Comparison of ENCODE assay signal across 8 mouse cellular contexts in genomic region chr5:21735584-21735983, GRCm38 (mm10). TPM values are rescaled to one million over a fixed set of nuclear protein-coding genes. Genes with fewer than 3 reads are reported as not detected.
A peak's percentile ranks its signal among the peaks of the same experiment; 100 is the strongest.
DNase-seq lines count a peak whose midpoint lies in the region; ATAC-seq lines count a peak whose summit lies in the region.

No protein-coding gene starts in this region.

- H3K4me2 ChIP-seq in kidney, embryonic 16.5 days (replicated peaks; ENCODE audit: low read depth, low read length) = peak overlapping the region; percentile 33
- peak overlapping the region; percentile 38 for H3K4me2 ChIP-seq in liver, embryonic 11.5 days
- H3K4me2 ChIP-seq in neural tube, embryonic 13.5 days = peak overlapping the region; percentile 26

- no peaks in the 10 kb centered on the region for H3K27me3 ChIP-seq in embryonic facial prominence, embryonic 10.5 days (replicated peaks; ENCODE audit: low read depth, poor library complexity, severe bottlenecking)
- no peaks in the 10 kb centered on the region for H3K27me3 ChIP-seq in kidney, embryonic 16.5 days (ENCODE audit: insufficient read depth, low read length)
- H3K27me3 ChIP-seq in liver, embryonic 11.5 days (replicated peaks; ENCODE audit: control insufficient read depth, insufficient read depth, low read length) = no peaks in the 10 kb centered on the region
- no peaks in the 10 kb centered on the region for H3K27me3 ChIP-seq in neural tube, embryonic 13.5 days

- no peak overlapping the region for H3K27ac ChIP-seq in embryonic facial prominence, embryonic 10.5 days (replicated peaks)
- no peak overlapping the region for H3K27ac ChIP-seq in kidney, embryonic 16.5 days (ENCODE audit: low read length)
- no peak overlapping the region for H3K27ac ChIP-seq in liver, embryonic 11.5 days (ENCODE audit: low read depth, low read length)
- no peak overlapping the region for H3K27ac ChIP-seq in neural tube, embryonic 13.5 days (replicated peaks)

- no peaks in the 10 kb centered on the region for H3K9me3 ChIP-seq in embryonic facial prominence, embryonic 10.5 days
- no peaks in the 10 kb centered on the region for H3K9me3 ChIP-seq in kidney, embryonic 16.5 days (ENCODE audit: low read length)
- H3K9me3 ChIP-seq in liver, embryonic 11.5 days (ENCODE audit: control insufficient read depth, low read length) = no peaks in the 10 kb centered on the region
- no peaks in the 10 kb centered on the region for H3K9me3 ChIP-seq in neural tube, embryonic 13.5 days

- H3K9ac ChIP-seq in kidney, embryonic 16.5 days (replicated peaks; ENCODE audit: low read length) = 0 out of 2 replicates have a peak overlapping the region, but pooled peaks have one; percentile 44
- no peak overlapping the region; the same call in 1 of the 2 replicates for H3K9ac ChIP-seq in liver, embryonic 11.5 days (ENCODE audit: low read depth, low read length)
- H3K9ac ChIP-seq in neural tube, embryonic 13.5 days = no peak overlapping the region

- DNase-seq in CD4-positive helper T cell, adult 2 months (ENCODE audit: low read depth, low spot score) = peak; percentile 82
- DNase-seq in adrenal gland, adult 2 months = peak; percentile 87
- peak; percentile 59 for DNase-seq in embryonic facial prominence, embryonic 10.5 days (ENCODE audit: low spot score)
- DNase-seq in heart, adult 9 months (ENCODE audit: low spot score in 2 of 2) = peak; percentile 20 to 35
- peak; percentile 48 for DNase-seq in liver, embryonic 11.5 days (ENCODE audit: low spot score)
- DNase-seq in thymus, adult 18-20 months = peak; percentile 26 to 55

- peaks cover 22% of the 10 kb centered on the region for H3K36me3 ChIP-seq in embryonic facial prominence, embryonic 10.5 days (replicated peaks)
- peaks cover 18% of the 10 kb centered on the region for H3K36me3 ChIP-seq in kidney, embryonic 16.5 days (ENCODE audit: insufficient read depth, low read length)
- peaks cover 15% of the 10 kb centered on the region for H3K36me3 ChIP-seq in liver, embryonic 11.5 days (ENCODE audit: control insufficient read depth, insufficient read depth, low read length)
- H3K36me3 ChIP-seq in neural tube, embryonic 13.5 days = peaks cover 22% of the 10 kb centered on the region

- 28% methylated on average over 10 of the region's 10 CpGs for WGBS in embryonic facial prominence, embryonic 10.5 days
- WGBS in kidney, embryonic 16.5 days = 33% methylated on average over 10 of the region's 10 CpGs
- WGBS in liver, embryonic 11.5 days = 18% methylated on average over 10 of the region's 10 CpGs
- 28% methylated on average over 10 of the region's 10 CpGs for WGBS in neural tube, embryonic 13.5 days

- peak; percentile 31; the same call in 1 of the 2 replicates for ATAC-seq in kidney, embryonic 16.5 days (ENCODE audit: low FRiP score, low TSS enrichment)
- peak; percentile 69 for ATAC-seq in liver, embryonic 11.5 days (replicated peaks; ENCODE audit: low FRiP score)
- no peak for ATAC-seq in neural tube, embryonic 13.5 days (ENCODE audit: low read depth)

- H3K4me1 ChIP-seq in embryonic facial prominence, embryonic 10.5 days = peaks cover 26% of the 10 kb centered on the region
- H3K4me1 ChIP-seq in kidney, embryonic 16.5 days (ENCODE audit: insufficient read depth, low read length) = peaks cover 23% of the 10 kb centered on the region
- peaks cover 5% of the 10 kb centered on the region for H3K4me1 ChIP-seq in liver, embryonic 11.5 days (replicated peaks; ENCODE audit: control insufficient read depth, insufficient read depth, low read length)
- peaks cover 43% of the 10 kb centered on the region for H3K4me1 ChIP-seq in neural tube, embryonic 13.5 days (replicated peaks)

- peak overlapping the region; percentile 34; the same call in 1 of the 2 replicates for H3K4me3 ChIP-seq in embryonic facial prominence, embryonic 10.5 days
- peak overlapping the region; percentile 25 for H3K4me3 ChIP-seq in kidney, embryonic 16.5 days (ENCODE audit: low read length)
- H3K4me3 ChIP-seq in liver, embryonic 11.5 days (ENCODE audit: low read depth, low read length) = peak overlapping the region; percentile 20; the same call in 1 of the 2 replicates
- H3K4me3 ChIP-seq in neural tube, embryonic 13.5 days = no peak overlapping the region

RNA-seq across cellular contexts. Expression of gene Pmpcb, which starts 1.4 kb away (rescaled TPM):
- 100 to 1,000 TPM; 273 to 311 TPM for total RNA-seq in adrenal gland, adult 2 months (2021)
- 27.1 and 35.1 TPM in 2 replicates for polyA plus RNA-seq in adrenal gland, adult 2 months (2012; rRNA removed)
- 78.0 and 84.7 TPM in 2 replicates for polyA plus RNA-seq in embryonic facial prominence, embryonic 10.5 days (2016; fragmentation: Nextera tagmentation; extraction: Ambion mirVana)
- polyA plus RNA-seq in kidney, embryonic 16.5 days (2015; fragmentation: Nextera tagmentation; extraction: Ambion mirVana) = 91.9 and 104 TPM in 2 replicates
- polyA plus RNA-seq in liver, embryonic 11.5 days (2014; fragmentation: Nextera tagmentation; extraction: Ambion mirVana) = 89.6 and 90.9 TPM in 2 replicates
- polyA plus RNA-seq in neural tube, embryonic 13.5 days (2015; fragmentation: Nextera tagmentation; extraction: Ambion mirVana) = 77.5 and 88.0 TPM in 2 replicates

RNA-seq across cellular contexts. Expression of gene Napepld, which starts 34.4 kb away (rescaled TPM):
- 10 to 100 TPM; 21.2 to 54.5 TPM for total RNA-seq in adrenal gland, adult 2 months (2021)
- polyA plus RNA-seq in adrenal gland, adult 2 months (2012; rRNA removed) = 13.2 and 21.6 TPM in 2 replicates
- 4.8 and 5.0 TPM in 2 replicates for polyA plus RNA-seq in embryonic facial prominence, embryonic 10.5 days (2016; fragmentation: Nextera tagmentation; extraction: Ambion mirVana)
- polyA plus RNA-seq in kidney, embryonic 16.5 days (2015; fragmentation: Nextera tagmentation; extraction: Ambion mirVana) = 5.9 and 7.3 TPM in 2 replicates
- 3.6 and 3.9 TPM in 2 replicates for polyA plus RNA-seq in liver, embryonic 11.5 days (2014; fragmentation: Nextera tagmentation; extraction: Ambion mirVana)
- polyA plus RNA-seq in neural tube, embryonic 13.5 days (2015; fragmentation: Nextera tagmentation; extraction: Ambion mirVana) = 2.0 and 2.5 TPM in 2 replicates

RNA-seq across cellular contexts. Expression of gene Dnajc2, which starts 49.5 kb away (rescaled TPM):
- total RNA-seq in adrenal gland, adult 2 months (2021) = 10 to 100 TPM; 27.6 to 33.5 TPM
- 36.7 and 42.7 TPM in 2 replicates for polyA plus RNA-seq in adrenal gland, adult 2 months (2012; rRNA removed)
- 96.4 and 96.8 TPM in 2 replicates for polyA plus RNA-seq in embryonic facial prominence, embryonic 10.5 days (2016; fragmentation: Nextera tagmentation; extraction: Ambion mirVana)
- 58.2 and 67.2 TPM in 2 replicates for polyA plus RNA-seq in kidney, embryonic 16.5 days (2015; fragmentation: Nextera tagmentation; extraction: Ambion mirVana)
- 99.9 and 104 TPM in 2 replicates for polyA plus RNA-seq in liver, embryonic 11.5 days (2014; fragmentation: Nextera tagmentation; extraction: Ambion mirVana)
- 78.4 and 79.1 TPM in 2 replicates for polyA plus RNA-seq in neural tube, embryonic 13.5 days (2015; fragmentation: Nextera tagmentation; extraction: Ambion mirVana)

RNA-seq across cellular contexts. Expression of gene Psmc2, which starts 49.5 kb away (rescaled TPM):
- total RNA-seq in adrenal gland, adult 2 months (2021) = 100 to 1,000 TPM; 136 to 146 TPM
- 7.7 and 8.2 TPM in 2 replicates for polyA plus RNA-seq in adrenal gland, adult 2 months (2012; rRNA removed)
- 238 and 245 TPM in 2 replicates for polyA plus RNA-seq in embryonic facial prominence, embryonic 10.5 days (2016; fragmentation: Nextera tagmentation; extraction: Ambion mirVana)
- 180 and 195 TPM in 2 replicates for polyA plus RNA-seq in kidney, embryonic 16.5 days (2015; fragmentation: Nextera tagmentation; extraction: Ambion mirVana)
- polyA plus RNA-seq in liver, embryonic 11.5 days (2014; fragmentation: Nextera tagmentation; extraction: Ambion mirVana) = 229 and 246 TPM in 2 replicates
- polyA plus RNA-seq in neural tube, embryonic 13.5 days (2015; fragmentation: Nextera tagmentation; extraction: Ambion mirVana) = 197 and 199 TPM in 2 replicates

Comparison
In these comparisons a context has a peak if more than half of its experiments do, and no peak if none do; other contexts are left out.
1. DNase-seq: peak in every context shown above with its lines; median percentile 87 in adrenal gland, adult 2 months; 82 in CD4-positive helper T cell, adult 2 months; 59 in embryonic facial prominence, embryonic 10.5 days; 48 in liver, embryonic 11.5 days; 40 in thymus, adult 18-20 months; 28 in heart, adult 9 months.